Mouse (Mus musculus) urinary bladder, adult 2 months (tissue): Measurements from ENCODE around the gene Catsperz. TPM values are rescaled to one million over a fixed set of nuclear protein-coding genes. Genes with fewer than 3 reads are reported as not detected.
A peak's percentile ranks its signal among the peaks of the same experiment; 100 is the strongest.

Experiments
- DNase-seq: peaks from one replicate; pipeline ENCODE4 v3.0.0; 2022; ENCODE audit warnings: low spot score
- polyA plus RNA-seq: library from polyadenylated mRNA; depleted of rRNA; stranded (reverse); fragments of >200 nt; gene quantifications from 2 replicates; pipeline ENCODE4 v1.2.3, GENCODE M21; 2012

Gene Catsperz
- polyA plus RNA-seq, 1 experiment = 4.1 TPM

DNA sequence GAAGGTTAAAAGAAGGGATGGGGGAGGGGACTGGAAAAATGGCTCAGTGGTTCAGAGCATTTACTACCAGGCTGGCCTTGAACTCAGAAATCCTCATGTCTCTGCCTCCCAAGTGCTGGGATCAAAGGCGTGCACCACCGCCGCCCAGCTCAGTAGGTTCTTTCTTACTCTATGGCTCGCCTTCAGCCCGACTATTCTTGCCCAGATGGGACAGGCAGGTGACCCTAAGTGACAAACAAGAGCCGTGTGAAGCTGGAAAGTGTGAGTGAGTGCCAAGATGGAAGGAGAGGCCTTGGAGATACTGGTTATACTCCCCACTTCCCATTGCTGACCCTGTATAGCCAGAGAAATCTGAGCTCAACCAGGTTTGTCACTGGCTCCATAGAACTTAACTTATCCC, 18.5 kb upstream of the Catsperz start:
- no peak for DNase-seq

DNA sequence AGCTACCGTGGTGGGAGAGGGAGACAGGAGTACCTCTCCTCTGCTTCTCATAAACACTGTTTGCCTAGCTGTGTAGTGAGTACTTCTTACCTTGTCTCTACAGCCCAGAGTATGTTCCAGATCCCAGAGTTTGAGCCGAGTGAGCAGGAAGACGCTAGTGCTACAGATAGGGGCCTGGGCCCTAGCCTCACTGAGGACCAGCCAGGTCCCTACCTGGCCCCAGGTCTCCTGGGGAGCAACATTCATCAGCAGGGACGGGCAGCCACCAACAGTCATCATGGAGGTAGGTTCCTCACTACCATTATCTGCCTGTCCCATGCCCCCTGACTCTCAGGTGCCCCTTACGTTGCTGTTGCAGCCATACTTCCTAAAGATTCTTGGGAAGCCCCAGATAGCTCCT, 17.6 kb upstream of the Catsperz start:
- no peak for DNase-seq

DNA sequence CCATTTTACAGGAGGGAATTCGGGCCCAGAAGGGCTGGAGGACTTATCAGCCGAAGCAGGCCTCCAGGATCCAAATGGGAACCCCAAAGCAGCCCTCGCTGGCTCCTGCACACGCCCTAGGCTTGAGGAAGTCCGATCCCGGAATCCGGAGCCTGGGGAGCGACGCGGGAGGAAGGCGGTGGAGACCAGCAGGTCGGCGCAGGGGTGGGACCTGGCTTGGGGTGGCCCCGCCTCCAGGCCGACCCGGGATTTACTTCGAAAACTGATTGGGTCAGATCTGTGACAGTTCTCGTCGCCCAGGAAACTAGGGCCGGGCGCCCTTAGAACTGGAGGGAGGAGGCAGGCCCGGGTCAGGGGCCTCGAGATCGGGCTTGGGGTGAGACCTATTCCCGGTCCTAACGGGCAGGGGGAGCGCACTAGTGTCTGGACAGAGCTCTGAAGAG, 17.1 kb upstream of the Catsperz start, which contains the start of gene Gpr137:
Gene Gpr137, minus strand, starts transcription at position 232 of the 443 bp plus-strand sequence.
- peak; percentile 89 for DNase-seq

DNA sequence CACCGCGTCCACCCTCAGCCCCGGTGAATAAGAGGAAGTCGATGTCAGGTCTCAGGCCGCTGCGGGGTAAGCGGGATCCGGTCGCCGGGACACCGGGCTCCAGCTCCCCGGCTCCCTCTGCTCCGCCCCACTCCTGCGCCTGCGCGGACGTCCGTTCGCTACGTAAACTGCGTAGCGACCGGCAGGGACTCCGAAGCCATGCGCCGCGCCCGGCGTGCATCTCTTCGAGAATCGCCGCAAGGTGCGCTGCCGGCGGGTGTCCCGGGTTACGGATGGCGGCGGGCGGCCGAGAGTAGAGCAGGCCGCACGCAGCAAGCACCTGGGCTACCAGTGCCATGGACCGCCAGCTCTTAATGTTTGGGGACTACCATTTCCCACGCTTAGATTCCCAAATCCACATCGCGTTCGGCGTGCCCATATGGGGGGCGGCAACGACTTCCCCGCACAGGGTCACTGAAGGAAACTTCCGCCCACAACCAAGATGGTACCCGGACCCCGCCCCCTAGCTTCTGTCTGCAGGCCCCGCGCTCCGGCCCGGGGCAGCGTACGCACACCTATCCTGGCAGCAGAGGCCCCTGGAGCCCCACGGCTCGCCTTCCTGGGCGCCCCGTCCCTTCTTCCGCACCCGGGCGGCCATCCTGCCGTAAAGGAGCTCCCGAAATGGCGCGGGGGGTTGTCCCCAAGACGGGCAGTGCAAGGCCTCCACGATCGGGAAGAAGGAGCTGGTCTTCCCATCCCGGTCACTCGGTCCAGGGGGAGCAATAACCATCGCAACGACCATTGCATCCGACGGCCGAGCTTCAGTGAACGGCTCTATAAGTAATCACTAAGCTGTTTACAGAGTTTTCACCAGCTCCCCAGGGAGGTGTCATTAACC, 16.4 kb upstream of the Catsperz start, which contains the start of gene Bad:
Gene Bad, plus strand, starts transcription at position 490 of the 877 bp plus-strand sequence.
- DNase-seq = peak; percentile 98

DNA sequence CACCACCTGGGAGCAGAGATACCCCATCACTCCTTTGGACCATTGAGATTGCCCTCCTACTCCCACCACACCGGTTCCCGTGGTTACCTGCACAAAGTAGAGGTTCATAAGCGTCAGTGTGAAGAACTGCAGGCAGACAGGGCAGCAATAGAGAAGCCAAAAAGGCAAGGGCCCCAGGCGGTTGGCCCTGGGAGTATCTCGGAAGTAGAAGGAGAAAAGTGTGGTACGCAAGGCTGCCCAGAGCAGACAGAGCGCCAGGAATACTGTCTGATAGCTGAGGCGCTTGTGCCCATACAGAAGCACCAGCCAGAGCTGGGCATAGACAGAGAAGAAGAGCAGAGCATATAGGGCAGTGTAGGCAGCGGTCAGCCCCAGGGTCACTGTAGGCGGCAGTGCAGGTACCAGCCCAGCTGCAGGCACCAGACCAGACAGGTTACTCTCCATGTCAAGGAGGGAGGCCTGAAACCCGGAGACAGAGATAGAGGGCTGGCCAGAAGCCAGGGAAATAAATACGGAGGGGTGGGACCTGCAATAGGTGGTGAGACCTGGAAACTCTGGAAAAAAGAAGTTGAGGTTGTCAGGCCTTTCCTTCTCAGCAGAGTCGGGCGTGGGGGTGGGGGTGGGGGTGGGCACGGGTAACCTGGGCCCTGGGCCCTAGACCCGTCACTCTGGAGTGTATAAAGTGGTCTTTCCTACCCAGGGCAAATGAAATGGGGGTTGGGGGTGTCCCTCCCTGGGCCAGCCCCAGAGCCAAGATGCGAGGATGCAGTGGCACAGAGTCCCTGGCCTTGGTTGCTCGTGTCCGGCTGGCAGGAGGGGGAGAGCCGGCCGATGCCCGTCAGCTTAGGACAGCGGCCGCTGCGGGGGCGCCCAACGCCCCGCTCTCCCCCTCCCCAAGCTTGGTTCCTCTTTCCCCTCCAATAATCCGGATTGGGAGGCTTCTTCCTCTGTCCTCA, 15.5 kb upstream of the Catsperz start:
- DNase-seq = no peak

DNA sequence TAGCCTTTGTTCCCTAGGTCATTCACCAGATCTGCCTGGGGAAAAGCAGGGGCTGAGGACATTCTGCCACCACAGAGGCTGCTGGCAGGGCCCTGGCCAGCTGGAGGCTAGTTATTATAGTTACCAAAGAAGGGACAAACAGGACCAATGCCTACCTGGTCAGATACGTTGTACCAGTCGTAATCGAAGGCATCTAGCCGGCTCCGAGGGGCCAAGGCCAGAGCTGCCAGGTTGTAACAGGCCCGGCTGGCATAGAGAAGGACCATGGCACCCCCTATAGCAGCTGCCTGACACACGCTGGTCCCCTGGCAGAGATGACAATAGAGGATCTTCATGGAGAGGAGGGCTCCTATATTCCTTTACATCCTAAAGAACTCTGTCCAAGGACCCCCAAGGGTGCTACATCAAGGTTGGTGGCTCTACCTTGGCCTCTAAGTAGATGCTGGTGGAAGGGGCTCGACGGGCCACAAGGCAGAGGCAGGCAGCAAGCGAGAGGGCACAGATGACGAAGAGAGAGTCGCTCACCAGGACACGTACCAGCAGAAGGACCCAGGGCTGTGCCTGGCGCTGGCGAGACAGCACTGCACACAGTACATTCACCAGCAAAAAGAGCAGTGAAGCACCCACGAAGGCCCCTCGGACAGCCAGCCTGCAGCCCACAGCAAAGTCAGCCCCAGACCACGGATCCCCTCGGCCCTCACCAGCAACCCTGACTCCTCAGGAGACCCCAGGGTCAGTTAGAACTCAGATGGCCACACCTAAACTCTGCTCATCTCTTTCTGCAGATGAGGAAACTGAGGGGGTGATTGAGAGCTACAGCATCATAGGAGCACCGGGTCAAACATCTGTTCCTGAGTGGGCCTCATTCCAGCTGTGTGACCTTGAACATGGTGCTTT, 14.2 kb upstream of the Catsperz start:
- no peak for DNase-seq

DNA sequence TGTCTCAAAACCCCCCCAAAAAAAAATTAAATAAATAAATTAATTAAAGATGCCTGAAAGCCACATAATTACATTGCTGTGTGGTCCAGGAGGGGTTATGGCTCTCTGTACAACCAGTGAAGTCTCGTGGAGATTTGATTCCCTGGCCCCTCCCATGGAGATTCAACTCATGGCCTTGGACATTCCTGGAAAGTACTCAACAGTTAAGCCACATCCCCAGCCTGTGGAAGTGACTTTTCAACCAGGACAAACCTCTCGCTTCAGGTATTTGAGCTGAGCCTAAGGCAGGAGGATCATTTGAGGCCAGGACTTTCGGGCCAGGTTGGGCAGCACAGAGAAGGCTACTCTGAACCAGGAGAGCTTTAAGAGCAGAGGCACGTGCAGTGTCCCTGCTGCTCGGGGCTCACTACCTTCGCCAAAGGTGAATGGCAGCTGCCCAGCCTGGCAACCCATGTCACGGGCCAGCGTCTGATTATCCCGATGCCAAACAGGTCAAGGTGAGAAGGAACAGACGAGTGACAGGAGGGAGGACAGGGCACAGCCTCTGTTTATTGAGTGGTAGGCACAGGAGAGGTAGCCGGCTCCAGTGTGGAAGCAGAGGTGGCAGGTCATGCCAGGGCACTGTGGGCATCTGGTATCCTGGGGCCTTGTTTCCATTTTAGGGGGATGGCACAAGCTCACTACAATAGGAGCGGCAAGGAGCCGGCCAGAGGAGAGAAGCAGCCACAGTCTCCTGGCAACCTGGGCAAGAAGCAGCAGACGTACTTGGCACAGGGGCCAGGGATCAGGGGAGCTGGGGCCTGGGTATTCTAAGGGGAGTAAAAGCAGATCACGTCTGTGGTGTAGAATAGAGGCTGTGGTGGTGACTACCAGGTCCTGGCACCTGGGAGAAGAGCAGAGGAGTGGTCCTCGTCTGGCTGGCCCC, 12.6 kb upstream of the Catsperz start:
- DNase-seq = no peak

DNA sequence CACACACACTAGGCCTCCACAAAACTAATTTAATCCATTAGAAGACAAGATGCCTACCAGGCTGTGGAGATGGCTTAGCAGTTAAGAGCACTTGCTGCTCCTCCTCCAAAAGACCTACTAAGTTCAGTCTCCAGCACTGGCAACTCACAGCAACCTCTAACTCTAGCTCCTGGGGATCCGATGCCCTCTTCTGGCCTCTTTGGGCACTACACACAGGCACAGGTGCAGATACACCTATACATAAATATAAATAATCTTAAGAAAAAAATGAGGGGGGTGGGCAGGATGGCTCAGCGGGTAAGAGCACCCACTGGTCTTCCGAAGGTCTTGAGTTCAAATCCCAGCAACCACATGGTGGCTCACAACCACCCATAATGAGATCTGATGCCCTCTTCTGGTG, 11.1 kb upstream of the Catsperz start:
- DNase-seq = no peak

DNA sequence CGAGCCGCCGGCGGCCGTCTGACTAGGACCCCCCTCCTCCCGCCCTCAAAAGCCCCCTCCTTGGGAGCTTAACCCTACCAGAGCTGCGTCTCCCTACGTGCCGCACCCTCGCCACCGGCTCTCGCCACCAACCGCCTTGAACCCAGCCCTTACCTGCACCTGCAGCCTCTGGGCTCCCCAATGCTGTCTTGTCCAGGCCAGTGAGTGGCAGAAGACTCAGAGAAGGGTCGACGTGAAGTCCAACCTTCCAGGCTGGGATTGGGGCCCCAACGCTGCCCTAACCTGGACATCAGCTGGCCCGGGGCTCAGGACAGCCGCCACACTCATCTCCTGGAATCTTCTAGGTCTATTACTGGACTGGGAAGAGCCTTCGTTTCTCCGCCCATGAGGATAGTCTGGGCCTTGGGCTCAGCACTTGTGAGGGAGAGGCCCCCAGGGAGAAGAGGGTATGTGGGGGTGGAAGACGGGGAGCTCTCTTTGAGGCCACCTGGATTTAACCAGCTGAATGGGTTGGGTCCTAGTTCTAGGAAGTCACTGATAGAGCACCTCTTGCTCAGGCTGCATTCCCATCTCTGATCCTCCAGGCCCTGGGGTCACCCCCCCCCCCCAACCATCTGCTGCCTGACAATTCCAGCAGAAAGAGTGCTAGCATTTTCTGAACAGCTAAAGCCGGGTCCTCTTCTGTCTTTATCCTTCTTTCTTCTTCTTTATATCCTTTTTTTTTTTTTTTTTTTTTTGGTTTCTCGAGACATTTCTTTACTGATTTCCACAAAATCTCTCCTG, 9.2 kb upstream of the Catsperz start, which contains the start of gene Kcnk4:
Gene Kcnk4, minus strand, starts transcription at position 321 of the 783 bp plus-strand sequence.
- DNase-seq = no peak

DNA sequence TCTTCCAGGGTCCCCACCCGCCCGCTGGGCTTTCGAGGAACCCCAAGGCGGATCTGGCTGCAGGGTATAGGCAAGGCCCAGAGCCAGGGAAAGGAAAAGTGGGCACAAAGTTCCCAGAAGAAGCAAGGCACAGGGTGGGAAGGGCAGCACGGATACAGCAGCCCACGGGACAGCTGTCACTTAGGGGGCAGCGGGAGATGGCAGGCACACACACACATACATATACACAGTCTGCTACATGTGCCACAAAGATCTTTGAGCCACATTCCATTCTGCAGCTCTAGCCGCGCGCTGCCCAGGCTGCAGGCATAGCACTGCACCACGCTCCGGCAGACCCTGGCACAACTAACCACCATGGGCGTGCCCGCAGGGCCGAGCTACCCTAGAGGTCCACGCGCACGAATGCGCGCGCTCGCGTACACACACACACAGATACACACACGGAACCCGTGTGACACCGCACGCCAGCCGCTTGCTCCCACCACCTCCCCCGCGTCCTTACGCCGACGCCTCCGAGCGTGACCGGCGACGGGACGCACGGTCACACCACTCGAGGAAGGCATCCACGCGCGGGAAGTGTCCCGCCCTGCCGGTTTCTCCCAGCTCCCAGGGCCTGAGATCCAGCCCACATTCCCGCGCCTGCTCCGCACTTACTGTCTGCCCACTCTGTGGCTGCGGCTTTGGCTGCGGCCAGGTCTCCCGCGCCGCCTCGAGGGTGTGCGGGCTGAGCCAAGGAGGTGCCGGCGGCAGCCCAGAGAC, 8.4 kb upstream of the Catsperz start:
- no peak for DNase-seq

DNA sequence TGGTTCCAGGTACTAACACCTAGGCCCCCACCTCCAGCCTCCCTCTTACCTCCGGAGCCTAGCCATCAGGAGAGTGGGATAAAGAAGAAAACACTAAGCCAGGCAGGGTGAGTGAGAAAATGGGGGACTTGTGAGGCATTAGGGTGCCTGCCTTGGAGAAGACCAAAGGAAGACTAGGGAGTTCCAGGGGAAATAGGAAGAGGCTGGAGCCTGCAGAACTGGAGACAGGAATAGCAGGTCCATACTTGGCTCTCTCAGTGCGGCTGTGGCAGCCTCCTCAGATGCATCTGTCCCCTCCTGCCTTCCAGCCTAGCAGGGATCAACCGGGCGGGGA, 7.9 kb upstream of the Catsperz start:
- DNase-seq = no peak

DNA sequence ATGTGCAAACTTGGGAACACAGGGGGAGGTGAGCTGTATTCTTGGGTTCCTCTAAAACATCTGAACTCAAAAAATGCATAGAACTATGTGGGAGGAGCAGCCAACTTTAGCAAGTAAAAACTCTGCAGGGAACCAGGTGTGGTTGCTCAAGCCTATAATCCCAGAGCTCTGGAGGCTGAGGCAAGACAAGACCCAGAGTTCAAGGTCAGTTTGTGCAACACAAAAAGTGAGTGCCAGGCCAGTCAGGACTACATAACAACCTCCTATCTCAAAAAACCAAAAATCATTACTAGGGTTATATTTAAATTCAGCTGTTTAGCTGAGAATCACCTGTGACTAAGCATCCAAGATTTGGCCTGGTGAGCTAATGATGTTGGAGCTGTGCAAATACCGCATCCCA, 6.8 kb upstream of the Catsperz start:
- DNase-seq = no peak

DNA sequence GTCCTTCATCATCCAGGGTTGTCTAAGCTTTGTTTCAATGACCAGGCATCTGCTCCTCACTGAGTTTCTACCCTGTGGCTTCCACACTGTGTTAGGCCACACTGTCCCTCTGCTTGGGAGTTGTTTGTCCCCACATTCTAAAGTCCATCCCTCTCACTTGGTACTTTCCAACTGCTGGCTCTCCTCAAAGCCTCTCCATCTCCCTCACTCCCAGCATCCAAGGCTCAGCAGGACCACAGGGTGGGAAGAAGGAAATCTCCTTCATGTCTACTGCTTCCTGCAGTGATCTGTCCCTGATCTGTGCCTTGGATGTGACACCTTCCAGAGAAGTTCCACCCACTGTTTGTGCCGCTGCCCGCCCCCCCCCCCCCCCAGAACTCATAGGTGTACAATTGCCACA, 5.8 kb upstream of the Catsperz start:
- DNase-seq = no peak

DNA sequence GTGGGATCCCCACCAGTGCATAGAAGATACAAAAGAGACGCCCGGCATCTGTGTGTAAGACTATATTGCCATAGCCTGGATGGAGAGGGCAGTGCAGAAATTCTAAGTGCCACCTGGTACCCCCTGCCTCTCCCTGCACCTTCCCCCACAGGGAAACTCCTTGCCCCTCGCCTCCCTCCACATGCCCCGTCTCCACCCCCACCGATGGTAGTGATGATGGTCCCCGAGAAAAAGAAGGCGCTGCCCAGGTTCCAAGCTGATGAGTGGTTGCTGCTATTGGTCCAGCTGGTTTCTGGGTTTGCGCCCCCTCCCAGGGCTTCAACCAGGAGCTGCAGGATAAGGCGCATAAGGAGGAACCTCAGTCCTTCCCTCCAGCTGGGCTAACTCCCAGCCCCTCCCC, 2.9 kb upstream of the Catsperz start:
- DNase-seq = peak; percentile 20

DNA sequence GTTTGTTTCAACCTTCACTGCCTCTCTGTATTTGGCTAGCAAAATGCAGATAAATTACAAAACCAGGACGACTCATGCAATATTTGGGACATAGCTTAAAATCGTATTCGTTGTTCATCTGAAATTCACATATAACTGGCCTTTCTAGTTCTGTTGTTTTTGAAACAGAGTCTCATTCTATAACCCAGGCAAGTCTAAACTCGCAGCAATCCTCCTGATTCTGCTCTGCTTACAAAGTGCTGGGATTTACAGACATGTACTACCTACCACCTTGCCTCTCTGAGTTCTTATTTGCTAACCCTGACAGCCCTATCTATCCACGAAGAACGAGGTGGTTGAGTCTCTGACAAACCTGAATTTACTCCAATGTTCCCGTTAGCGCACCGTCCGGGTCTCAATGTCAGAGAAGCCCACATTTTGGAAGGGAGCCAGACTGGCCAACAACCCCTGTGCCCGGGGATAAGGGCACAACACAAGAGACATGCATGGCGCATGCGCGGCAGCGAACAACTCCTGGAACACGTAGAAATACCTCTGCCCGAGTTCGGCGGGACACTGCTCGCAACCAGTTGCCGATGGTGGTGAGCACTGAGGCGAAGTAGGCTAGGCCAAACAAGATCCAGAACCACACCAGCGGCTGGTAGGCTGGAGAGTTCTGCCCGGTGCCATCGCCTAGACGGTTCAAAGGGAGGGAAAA, 1.5 kb upstream of the Catsperz start:
- DNase-seq = peak; percentile 75

DNA sequence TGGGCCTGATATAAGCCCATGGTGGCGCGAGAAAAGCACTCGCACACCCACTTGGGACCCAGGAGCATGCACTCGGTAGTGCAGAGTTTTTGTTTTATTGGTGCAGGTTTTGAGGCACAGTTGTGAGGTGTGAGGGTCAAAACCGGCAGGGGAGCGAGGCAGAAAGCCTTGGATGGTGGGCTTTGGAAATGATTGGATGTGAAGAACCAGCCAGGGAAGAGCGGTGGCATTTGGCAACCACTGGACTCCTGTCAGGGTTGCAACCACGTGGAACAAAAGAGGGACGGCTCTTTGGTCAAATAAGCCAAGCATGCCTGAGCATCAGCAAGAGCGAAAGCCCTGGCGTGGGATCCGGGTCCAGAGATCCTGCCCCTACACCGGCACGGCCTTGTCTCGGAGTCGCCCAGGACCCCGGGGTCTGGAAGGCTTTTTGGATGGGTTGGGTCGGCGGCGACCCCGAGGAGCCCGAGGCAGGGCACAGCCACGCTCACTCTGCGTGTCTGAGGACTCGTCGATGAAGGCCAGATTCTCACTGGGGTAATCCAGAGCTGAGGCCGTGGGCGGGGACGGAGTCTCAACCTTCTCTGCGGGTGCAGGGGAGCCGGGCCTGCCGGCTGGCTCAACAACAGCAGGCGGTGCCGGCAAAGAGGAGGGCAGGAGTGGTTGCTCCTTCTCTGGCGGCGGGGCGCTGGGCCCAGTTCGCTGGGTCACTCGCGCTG, 590 bp upstream of the Catsperz start:
- DNase-seq = no peak
